Mouse (Mus musculus) monocyte, adult 2 months (primary cell): ENCODE measurements around the gene Ggta1.
A peak's percentile ranks its signal among the peaks of the same experiment; 100 is the strongest.

Experiments
- DNase-seq, 2 experiments: peaks; one replicate each; pipeline ENCODE4 v3.0.0; 2022; ENCODE audit warnings: low spot score in 2 of 2, low read depth in 1 of 2

Ggta1 gene

GRCm38 (mm10) chr2:35407878-35408277 is 55.2 kb downstream of the Ggta1 start:
- DNase-seq: no peak

- DNase-seq: no peak
These were observed 55.8 kb downstream of the Ggta1 start for GRCm38 (mm10) chr2:35407266-35407665.

GRCm38 (mm10) chr2:35406611-35407010 is 56.4 kb downstream of the Ggta1 start:
- no peak for DNase-seq

- DNase-seq: no peak
These were observed 60.6 kb downstream of the Ggta1 start for GRCm38 (mm10) chr2:35402391-35402790.

- no peak for DNase-seq
These were observed 62.3 kb downstream of the Ggta1 start for GRCm38 (mm10) chr2:35400739-35401138.

- DNase-seq: no peak
These were observed 64.7 kb downstream of the Ggta1 start for GRCm38 (mm10) chr2:35398184-35398828.

- peak; percentile 22 to 48 for DNase-seq
These were observed 65.3 kb downstream of the Ggta1 start for GRCm38 (mm10) chr2:35397590-35398173.

- no peak for DNase-seq
These were observed 65.9 kb downstream of the Ggta1 start, which contains the start of gene 4930402F06Rik for GRCm38 (mm10) chr2:35397096-35397495. 4930402F06Rik (minus strand) TSS chr2:35397175.

GRCm38 (mm10) chr2:35385441-35385871 is 77.6 kb downstream of the Ggta1 start:
- DNase-seq: no peak

GRCm38 (mm10) chr2:35379306-35379705 is 83.7 kb downstream of the Ggta1 start:
- DNase-seq: no peak

GRCm38 (mm10) chr2:35377600-35377999 is 85.4 kb downstream of the Ggta1 start:
- no peak for DNase-seq

GRCm38 (mm10) chr2:35373003-35373402 is 90.0 kb downstream of the Ggta1 start:
- DNase-seq: peak in 1 of 2 experiments; percentile 12

- no peak for DNase-seq
These were observed 92.3 kb downstream of the Ggta1 start for GRCm38 (mm10) chr2:35370686-35371085.

- DNase-seq: no peak
These were observed 95.4 kb downstream of the Ggta1 start, which contains the start of gene 4930568D16Rik for GRCm38 (mm10) chr2:35367629-35368028. 4930568D16Rik (minus strand) TSS chr2:35367729.
